Mouse (Mus musculus) splenic B cell, adult 2 months (primary cell): ENCODE data around the gene Prkch.
A peak's percentile ranks its signal among the peaks of the same experiment; 100 is the strongest.
"Not testable (repeated sequence)": the region's sequence is repeated elsewhere in the genome, so short reads cannot be mapped to it uniquely, and the experiment has no call there.

Source experiments
- DNase-seq: peaks from one replicate; pipeline ENCODE4 v3.0.0-alpha.2; 2011; ENCODE audit warnings: low read depth, low spot score
- H3K27me3 ChIP-seq: 2 replicates; pipeline ENCODE4 v1.6.1; 2012; ENCODE audit warnings: mild to moderate bottlenecking, low read length, moderate library complexity, mixed read lengths; ENCODE audit not compliant: control insufficient read depth, poor library complexity, insufficient read depth, severe bottlenecking
- H3K36me3 ChIP-seq: 2 replicates; pipeline ENCODE4 v1.6.1; 2012; ENCODE audit warnings: mild to moderate bottlenecking, low read length, moderate library complexity, mixed read lengths; ENCODE audit not compliant: control insufficient read depth, poor library complexity, insufficient read depth, severe bottlenecking

Gene Prkch

DNA sequence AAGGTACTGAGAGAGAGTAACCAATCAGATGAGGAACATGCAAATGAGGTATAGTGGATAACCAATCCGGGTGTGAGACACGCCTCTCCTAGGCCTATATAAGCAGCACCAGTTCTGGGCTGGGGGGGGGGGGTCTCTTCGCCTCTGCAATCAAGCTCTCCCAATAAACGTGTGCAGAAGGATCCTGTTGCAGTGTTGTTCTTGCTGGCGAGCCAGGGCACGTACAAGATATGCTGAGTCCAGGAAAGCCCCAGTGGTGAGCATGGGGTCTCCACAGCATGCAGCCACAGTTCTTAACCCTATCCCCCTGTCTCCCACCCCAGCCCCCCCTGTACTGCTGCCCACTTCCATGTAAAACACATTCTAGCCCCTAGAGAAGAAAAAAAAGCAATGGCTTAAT, 21.5 kb upstream of the Prkch start:
- H3K36me3 ChIP-seq, H3K27me3 ChIP-seq, DNase-seq: not testable (repeated sequence)

DNA sequence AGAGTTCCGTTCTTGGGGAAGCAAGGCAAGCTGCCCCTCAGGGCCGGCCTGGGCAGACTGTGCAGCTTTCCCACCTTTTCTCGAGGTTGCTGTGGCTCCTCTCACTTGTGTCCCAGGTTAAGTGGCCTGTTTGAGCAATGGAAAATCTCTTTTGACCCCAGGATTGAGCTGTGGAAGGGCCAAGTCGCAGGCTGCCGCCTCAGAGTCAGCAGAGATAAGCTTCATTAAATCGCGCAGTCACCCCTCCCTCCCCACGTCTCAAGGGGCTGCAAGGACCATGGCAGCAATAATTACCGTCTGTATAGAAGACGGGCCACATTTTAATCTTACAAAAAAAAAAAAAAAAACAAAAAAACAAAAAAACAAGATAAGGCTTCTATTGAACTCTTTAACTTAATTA, 20.4 kb upstream of the Prkch start:
- H3K27me3 ChIP-seq, result no peaks in the 10 kb centered on the region
- no peak for DNase-seq
- no peaks in the 10 kb centered on the region for H3K36me3 ChIP-seq

DNA sequence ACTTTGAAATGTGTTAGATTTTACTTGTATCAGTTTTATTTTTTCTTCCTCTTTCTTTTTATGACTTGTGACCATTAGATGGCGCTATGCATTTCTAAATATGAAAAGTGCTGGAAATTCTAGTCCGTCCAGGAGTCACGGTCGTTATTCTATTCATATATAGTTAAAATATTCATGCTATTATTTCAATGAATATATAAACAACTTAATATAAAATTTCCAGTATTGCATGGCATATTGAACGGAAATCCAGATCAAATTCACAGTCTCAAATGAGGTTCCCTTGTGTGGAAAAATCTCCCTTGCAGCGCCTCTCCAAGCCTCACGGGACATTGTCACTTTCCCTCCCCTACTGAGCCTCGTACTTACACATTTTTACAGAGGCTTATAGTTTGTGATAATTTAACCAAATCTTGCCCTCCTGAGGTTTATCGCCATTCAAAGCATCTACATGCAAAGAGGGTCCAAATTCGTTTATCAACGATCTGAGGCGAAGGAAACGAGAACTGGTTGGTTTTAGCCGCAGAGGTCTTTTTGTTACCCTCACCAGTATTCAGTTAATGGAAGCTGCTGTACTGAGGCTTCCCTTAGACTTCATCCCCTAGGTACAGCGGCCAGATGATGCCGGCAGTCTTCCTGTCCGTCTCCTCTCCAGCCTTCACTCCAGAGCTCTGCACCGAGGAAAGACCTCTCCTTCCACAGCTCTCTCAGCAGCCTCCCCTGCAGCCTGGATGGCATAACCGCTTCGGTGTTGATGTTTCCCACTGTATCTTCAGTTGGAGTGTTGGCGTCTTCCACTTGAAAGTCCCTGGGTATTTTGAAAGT, 19.6 kb upstream of the Prkch start:
- DNase-seq, result peak; percentile 52
- Histone ChIP-seq H3K36me3 (no peaks in the 10 kb centered on the region), H3K27me3 (no peaks in the 10 kb centered on the region)

DNA sequence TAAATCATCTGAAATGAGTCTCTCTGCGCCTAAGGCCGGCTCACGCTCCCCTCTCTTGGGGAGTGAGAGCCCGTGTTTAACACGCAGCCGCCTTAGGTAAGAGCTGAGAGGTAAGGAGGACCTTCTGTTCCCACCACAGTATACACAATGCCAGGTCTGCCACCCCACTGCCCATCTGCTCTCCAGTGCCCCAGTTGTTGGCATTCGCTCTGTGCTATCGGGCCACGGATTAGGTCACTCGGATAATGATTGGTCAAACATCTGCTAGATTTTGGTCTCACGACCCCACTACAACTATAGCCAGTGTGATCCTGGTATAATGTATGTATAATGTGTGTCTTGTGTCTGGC, 19.0 kb upstream of the Prkch start:
- no peaks in the 10 kb centered on the region for H3K36me3 ChIP-seq
- H3K27me3 ChIP-seq, result no peaks in the 10 kb centered on the region
- DNase-seq, result no peak

DNA sequence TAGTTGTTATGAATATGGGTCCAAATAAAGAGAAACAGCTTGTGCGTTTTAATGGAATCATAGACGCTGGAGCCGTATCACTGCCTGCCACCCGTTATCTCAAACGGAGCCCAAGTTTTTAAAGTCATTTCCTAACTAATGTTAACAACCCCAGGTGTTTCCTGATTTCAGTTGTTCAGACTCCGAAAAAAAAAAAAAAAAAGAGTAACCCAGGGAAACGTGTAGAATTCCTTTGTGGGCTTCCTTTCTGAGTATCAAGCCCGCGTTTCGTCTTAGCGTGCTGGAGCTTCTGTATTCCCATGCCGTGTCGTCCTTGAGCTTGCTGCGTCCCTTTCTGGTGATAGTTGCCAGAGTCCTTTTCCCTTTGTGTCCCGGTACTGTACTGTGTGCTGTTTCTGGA, 10.0 kb upstream of the Prkch start:
- Histone ChIP-seq H3K27me3 (no peaks in the 10 kb centered on the region), H3K36me3 (no peaks in the 10 kb centered on the region)
- no peak for DNase-seq

DNA sequence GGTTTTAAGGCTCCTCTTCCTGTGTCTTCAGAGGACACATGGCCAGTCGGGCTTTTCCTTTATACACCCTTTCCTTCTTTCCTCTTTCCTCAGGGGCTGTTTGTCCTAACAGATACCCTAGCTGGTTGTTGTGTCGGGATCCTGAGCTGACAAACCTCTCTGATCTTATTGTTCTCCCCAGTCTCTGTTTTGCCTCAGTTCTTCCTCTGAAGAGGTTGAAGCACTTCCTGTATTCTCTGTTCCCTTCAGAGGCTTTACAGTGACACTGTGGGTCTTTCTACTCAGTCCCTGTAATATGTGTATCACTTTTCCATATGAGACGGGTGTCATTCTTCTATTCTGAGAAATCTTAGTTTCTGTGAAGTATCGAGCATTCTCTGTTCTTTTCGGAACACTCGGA, 6.5 kb upstream of the Prkch start:
- H3K36me3 ChIP-seq, result no peaks in the 10 kb centered on the region
- DNase-seq, result no peak

DNA sequence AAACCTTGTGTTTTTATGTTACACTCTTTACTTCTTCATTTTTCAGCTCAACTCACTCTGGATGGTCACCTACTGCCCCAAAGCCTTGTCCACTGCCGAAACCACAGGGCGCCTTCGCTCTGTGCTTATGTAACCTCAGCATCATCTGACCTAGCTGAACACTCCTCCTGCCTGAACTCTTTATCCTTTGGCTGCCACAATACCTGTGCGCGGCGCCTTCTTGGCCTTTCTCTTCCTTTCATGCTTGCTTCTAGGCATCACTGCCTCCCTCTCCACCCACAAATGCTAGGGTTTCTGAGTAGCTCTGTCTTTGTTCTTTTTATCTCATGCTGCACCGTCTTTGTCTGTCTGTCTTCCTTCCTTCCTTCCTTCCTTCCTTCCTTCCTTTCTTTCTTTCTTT, 3.8 kb upstream of the Prkch start:
- DNase-seq, result no peak
- Histone ChIP-seq H3K36me3 (no peaks in the 10 kb centered on the region), H3K27me3 (peaks cover 5% of the 10 kb centered on the region; the same call in 1 of the 2 replicates)

More for the DNA sequence above, 6.5 kb upstream of the Prkch start:
- H3K27me3 ChIP-seq, result no peaks in the 10 kb centered on the region

DNA sequence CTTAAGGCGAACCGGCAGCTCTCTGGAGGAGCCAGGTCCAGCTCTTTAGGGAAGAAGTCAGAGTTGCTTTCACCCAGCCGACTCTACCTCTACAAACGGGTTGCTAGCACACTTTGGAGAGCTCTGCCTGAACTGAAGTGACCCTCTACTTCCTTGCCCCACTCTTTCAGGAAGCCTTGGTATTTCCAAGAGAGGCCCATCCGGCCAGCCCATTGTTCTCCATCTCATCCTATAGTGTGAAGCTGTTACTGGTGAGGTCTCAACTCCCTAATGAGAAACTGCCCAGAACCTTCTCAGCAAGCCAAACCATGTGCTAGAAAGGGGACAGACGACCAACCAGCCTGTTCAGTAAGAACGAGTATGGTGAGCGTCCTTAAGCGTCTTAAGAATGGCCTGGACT, 1.3 kb upstream of the Prkch start:
- no peak for DNase-seq
- Histone ChIP-seq H3K36me3 (no peaks in the 10 kb centered on the region), H3K27me3 (peaks cover 6% of the 10 kb centered on the region; the same call in 1 of the 2 replicates)

DNA sequence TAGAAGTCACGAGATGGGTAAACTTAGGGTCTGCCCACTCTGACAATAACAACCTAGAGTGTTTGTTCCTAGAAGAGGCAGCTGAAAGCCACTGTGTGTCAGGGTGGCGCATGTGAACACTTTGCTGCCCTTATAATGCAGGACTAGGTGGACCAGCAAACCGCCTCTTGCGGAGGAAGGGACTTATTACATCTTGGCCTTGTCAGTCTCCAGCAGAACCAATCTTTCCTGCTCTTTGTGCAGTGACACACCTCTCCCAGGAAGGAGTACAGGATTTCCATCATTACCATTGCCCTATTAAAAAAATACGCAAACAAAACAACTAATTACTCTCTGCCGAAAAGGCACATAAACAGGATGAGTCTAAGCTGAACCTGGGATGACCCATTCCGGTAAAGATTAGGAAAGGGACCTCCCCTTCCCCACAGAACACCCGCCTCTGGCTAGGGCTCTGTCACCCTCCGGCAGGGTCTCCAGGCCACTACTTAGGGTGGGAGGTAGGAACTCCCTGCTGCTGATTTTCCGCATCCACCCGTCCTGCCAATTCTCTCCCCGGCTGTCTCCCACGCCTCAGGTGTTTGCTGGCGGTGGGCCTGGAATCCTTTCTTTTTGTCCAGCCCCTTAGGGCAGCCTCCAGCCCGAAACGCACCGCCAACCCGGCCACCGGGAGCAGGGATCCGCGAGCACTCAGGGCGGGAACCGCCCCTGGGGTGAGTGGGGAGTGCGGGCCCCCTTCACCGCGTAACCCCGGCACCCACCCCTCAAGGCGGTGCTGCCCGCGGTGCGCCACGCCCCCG, 585 bp upstream of the Prkch start:
- peaks cover 6% of the 10 kb centered on the region; the same call in 1 of the 2 replicates for H3K27me3 ChIP-seq
- H3K36me3 ChIP-seq, result no peaks in the 10 kb centered on the region
- DNase-seq, result no peak

DNA sequence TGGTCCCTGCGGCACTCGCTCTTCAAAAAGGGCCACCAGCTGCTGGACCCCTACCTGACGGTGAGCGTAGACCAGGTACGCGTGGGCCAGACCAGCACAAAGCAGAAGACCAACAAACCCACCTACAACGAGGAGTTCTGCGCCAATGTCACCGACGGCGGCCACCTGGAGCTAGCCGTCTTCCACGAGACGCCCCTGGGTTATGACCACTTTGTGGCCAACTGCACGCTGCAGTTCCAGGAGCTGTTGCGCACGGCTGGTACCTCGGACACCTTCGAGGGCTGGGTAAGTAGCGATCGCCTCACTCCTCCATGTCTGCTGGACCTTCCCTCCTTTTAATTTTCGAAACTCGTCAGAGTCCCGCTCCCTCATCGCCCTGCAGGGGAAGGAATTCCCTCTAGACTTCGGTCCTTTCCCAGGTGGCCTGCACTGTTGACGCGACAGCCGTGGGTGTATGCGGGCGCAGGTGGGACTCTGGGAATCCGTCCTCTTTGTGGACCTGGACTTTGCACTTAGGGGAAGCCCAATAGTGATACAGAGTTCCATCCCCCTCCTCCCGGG, 725 bp downstream of the Prkch start:
- DNase-seq, result peak; percentile 11
- H3K36me3 ChIP-seq, result no peaks in the 10 kb centered on the region
- H3K27me3 ChIP-seq, result peaks cover 6% of the 10 kb centered on the region; the same call in 1 of the 2 replicates

DNA sequence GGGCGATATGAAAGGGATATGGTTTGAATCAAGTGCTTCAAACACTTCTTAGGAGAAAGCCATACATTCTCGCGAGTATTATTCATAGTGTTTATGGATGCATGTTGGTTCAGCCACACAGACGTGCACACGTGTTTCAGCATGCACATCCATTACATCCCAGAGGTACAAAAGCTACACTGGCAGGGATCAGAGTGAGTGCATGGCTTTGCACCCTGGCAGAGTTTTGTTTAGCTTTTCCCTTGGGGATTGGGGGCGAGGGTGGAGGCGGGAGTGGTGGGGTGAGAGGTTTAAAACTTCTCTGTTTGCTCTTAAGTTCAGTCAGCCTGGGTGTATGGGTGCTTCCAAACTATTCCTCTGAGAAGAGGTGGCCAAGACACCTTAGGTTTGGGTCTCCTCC, 1.3 kb downstream of the Prkch start:
- peak; percentile 20 for DNase-seq
- Histone ChIP-seq H3K27me3 (peaks cover 6% of the 10 kb centered on the region; the same call in 1 of the 2 replicates), H3K36me3 (no peaks in the 10 kb centered on the region)

DNA sequence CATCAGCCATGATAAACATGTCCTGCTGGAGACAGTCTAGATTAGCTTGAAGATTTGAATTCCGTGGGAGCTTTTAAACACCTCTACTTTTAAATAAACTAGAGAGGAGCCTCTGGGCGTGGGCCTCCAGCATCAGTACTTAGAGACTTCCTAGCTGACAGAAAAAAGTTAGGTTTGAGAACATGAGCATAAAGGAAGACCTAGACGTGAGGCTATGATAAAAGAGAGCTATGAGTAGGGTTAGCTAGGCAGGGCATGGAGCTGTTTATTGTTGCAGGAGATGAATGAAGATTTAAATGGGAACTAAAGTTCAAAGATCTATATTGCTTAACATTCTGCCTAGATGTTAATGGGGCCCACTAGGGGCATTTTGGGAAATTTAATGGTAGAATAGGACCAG, 2.7 kb downstream of the Prkch start:
- Histone ChIP-seq H3K36me3 (no peaks in the 10 kb centered on the region), H3K27me3 (peaks cover 6% of the 10 kb centered on the region; the same call in 1 of the 2 replicates)
- DNase-seq, result no peak

DNA sequence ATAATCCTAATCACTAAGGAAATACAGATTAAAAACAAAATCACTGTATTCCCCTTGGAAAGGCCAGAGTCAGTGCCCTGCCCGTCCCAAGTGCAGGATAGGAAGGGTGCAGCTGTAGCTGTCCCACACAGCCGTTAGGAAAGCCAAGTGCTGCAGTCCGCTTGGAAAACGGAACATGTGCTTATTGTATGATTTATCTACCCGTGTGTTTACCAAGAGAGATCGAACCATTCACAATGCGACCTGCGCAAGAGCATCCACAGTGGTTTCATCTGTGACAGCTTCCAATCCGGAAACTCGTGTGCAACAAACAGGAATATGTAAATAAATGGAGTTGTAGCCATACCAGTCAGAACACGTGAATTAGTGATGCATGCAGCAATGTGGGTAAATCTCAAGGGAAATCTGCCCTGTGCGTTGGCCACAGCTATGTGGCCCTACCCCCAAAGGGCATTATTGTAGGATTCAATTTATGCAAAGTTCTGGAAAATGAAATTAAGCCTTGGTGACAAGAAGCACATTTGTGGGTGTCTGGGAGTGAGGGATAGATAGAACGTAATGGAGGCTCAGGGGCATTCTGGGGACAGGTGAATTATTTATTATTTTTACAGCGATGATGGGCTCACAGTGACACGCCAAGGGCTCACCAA, 6.2 kb downstream of the Prkch start:
- Histone ChIP-seq H3K27me3 (0 out of 2 replicates have a peak, but pooled peaks cover 1% of the 10 kb centered on the region), H3K36me3 (no peaks in the 10 kb centered on the region)
- DNase-seq, result no peak

DNA sequence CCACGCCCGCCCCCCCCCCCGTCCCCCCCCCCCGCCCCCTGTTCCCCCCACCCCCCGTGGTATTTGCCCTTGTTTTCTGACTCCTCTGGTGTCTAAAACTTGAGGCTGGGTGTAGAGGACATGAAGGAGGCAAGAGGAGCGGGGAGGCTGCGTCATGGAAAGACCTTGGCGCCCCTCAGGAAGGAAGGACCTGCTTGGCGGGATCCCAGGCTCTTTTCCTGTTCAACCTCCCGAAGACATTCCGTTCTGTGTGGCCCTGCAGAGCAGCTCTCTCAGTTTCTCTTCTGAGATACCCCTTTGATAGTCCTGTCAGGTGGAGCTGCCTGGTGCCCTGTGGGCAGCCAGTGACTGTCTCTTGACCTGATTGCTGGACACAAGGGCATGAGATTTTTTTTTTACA, 7.0 kb downstream of the Prkch start:
- no peak for DNase-seq

More for the DNA sequence above, 7.0 kb downstream of the Prkch start:
- no peaks in the 10 kb centered on the region for H3K36me3 ChIP-seq
- H3K27me3 ChIP-seq, result no peaks in the 10 kb centered on the region
